Mouse (Mus musculus) E14TG2a.4 (cell line): ENCODE measurements around the gene Ehmt2.

ENCODE experiments used
- CTCF ChIP-seq: conservative IDR thresholded peaks from 2 replicates; pipeline ENCODE4 v1.5.1; 2014; ENCODE audit warnings: low read length
- NANOG ChIP-seq: IDR thresholded peaks from 2 replicates; pipeline ENCODE4 v1.6.1; 2014; ENCODE audit warnings: borderline replicate concordance, low read length, mixed read lengths
- POU5F1 ChIP-seq: IDR thresholded peaks from 2 replicates; pipeline ENCODE4 v1.6.1; 2014; ENCODE audit warnings: low read length, borderline replicate concordance

DNA sequence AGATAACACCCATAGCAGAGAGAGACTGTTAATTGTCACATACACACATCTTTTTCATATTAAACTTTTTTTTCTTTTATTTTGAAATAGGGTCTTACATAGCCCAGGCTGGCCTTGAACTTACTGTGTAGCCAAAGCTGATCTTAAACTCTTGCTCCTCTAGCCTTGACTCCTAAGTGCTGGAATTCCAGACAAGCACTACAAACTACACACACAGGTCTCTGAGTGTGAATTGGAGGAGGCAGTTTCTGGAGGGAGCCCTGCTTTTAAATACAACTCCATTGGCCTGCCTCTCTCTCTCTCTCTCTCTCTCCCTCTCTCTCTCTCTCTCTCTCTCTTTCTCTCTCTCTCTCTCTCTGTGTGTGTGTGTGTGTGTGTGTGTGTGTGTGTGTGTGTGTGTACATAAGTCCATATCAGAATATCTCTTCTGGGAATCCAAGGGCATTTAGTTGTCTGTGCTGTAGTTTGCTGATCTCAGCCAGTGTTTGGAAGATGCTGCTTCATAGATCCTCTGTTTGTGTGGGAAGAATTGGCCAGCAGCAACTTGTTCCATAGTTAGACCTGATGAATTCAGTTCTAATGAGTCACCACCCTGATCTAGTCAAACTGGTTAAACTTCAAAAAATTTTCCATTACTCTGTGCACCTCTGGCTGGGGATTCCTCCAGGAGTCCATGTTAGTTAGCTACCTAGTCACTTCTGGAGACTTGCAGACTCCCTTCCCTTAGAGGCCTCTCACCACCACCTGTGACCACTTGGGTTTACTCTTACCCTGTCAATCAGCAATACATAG lies 62.6 kb downstream of the Ehmt2 start:
- TF ChIP-seq CTCF (no peak), NANOG (no peak), POU5F1 (no peak)
